ENCODE assay signal across 24 mouse cellular contexts in the genomic region with DNA sequence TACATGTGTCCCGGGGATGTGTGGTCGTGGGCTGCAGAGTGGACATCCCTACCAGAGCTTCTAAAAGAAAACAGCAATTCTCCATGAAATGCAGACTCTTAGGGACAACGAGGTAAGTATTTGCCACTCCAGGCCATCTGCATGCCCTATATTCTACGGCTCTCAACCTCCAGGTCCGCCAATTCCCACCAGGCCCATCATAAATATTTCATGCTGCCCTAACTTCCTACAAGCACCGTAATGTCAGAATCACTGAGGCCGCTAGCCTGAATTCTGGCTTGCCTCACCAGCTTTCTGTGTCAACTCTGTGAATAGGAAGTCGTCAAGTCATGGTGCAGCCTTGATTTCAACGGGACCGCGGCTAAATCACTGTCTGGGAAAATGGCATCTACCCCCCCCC.
A peak's percentile ranks its signal among the peaks of the same experiment; 100 is the strongest.
DNase-seq lines count a peak whose midpoint lies in the region; ATAC-seq and TF ChIP-seq lines count a peak whose summit lies in the region.
"Had no signal": no experiment of that assay in that cellular context is flagged by ENCODE, and none has a peak within 500 bp of the region (broad histone marks: within the 10 kb centered on the region; RNA-seq: fewer than 3 reads in every experiment).

No protein-coding gene starts in this region.

- no peak overlapping the region for H3K4me2 ChIP-seq in hindbrain, embryonic 11.5 days (replicated peaks; ENCODE audit: low read depth, low read length)
- H3K4me2 ChIP-seq in neural tube, embryonic 13.5 days = 0 out of 2 replicates have a peak overlapping the region, but pooled peaks have one; percentile 3
- H3K4me2 ChIP-seq: heart, embryonic 15.5 days had no signal

- no peak overlapping the region for H3K9ac ChIP-seq in hindbrain, embryonic 11.5 days (ENCODE audit: low read depth, low read length)
- H3K9ac ChIP-seq in neural tube, embryonic 13.5 days = no peak overlapping the region
- H3K9ac ChIP-seq: heart, embryonic 15.5 days; liver, postnatal 0 days had no signal

- no peak overlapping the region for H3K27ac ChIP-seq in hindbrain, embryonic 11.5 days (ENCODE audit: low read depth, low read length)
- peak overlapping the region; percentile 19; the same call in 1 of the 2 replicates for H3K27ac ChIP-seq in limb, embryonic 10.5 days
- no peak overlapping the region; the same call in 1 of the 2 replicates for H3K27ac ChIP-seq in neural tube, embryonic 13.5 days (replicated peaks)
- H3K27ac ChIP-seq: forebrain, embryonic 10.5 days; heart, embryonic 15.5 days; kidney, postnatal 0 days had no signal

- H3K36me3 ChIP-seq in hindbrain, embryonic 11.5 days (ENCODE audit: control insufficient read depth, insufficient read depth, low read length) = no peaks in the 10 kb centered on the region
- H3K36me3 ChIP-seq in limb, embryonic 10.5 days = no peaks in the 10 kb centered on the region
- H3K36me3 ChIP-seq in neural tube, embryonic 13.5 days = no peaks in the 10 kb centered on the region
- H3K36me3 ChIP-seq: forebrain, embryonic 10.5 days; heart, embryonic 15.5 days had no signal

- peak; percentile 40 for DNase-seq in brain, embryonic 14.5 days (ENCODE audit: low read depth)
- no peak for DNase-seq in hindbrain, embryonic 11.5 days (ENCODE audit: low spot score)
- DNase-seq in limb, embryonic 10.5 days (ENCODE audit: low spot score) = no peak
- DNase-seq in testis, postnatal 10 days (ENCODE audit: low spot score) = no peak
- DNase-seq in lung, postnatal 36 days = no peak
- DNase-seq in embryo, embryonic 9.5 days (ENCODE audit: extremely low spot score) = no peak
- DNase-seq: adrenal gland, postnatal 25 days; B cell, adult 2 months; cerebellum, adult 11-12 months; cerebellum, postnatal 25 days; embryo, embryonic 11 days; gastrocnemius, postnatal 14 days; heart, adult 18-20 months; kidney, adult 11 months; layer of hippocampus, postnatal 36 days; left cerebral cortex, postnatal 4 days; liver, postnatal 0 days; lung, postnatal 10 days; right cerebral cortex, postnatal 25 days had no signal

- H3K9me3 ChIP-seq in hindbrain, embryonic 11.5 days (ENCODE audit: control insufficient read depth, low read length) = no peaks in the 10 kb centered on the region
- no peaks in the 10 kb centered on the region for H3K9me3 ChIP-seq in limb, embryonic 10.5 days (replicated peaks)
- no peaks in the 10 kb centered on the region for H3K9me3 ChIP-seq in neural tube, embryonic 13.5 days
- H3K9me3 ChIP-seq: forebrain, embryonic 10.5 days; heart, embryonic 15.5 days had no signal

- no peaks in the 10 kb centered on the region for H3K4me1 ChIP-seq in hindbrain, embryonic 11.5 days (replicated peaks; ENCODE audit: control insufficient read depth, insufficient read depth, low read length)
- peaks cover 62% of the 10 kb centered on the region for H3K4me1 ChIP-seq in limb, embryonic 10.5 days
- peaks cover 30% of the 10 kb centered on the region for H3K4me1 ChIP-seq in neural tube, embryonic 13.5 days (replicated peaks)

- TF ChIP-seq POLR2A in brain, embryonic 14.5 days (IDR thresholded peaks at IDR 0.05; ENCODE audit: borderline replicate concordance, extremely low read depth, insufficient read depth, insufficient read length, poor library complexity, severe bottlenecking) = no peak

- H3K4me3 ChIP-seq in hindbrain, embryonic 11.5 days (ENCODE audit: low read depth, low read length) = no peak overlapping the region
- H3K4me3 ChIP-seq in limb, embryonic 10.5 days = no peak overlapping the region
- H3K4me3 ChIP-seq in neural tube, embryonic 13.5 days = no peak overlapping the region
- H3K4me3 ChIP-seq: forebrain, embryonic 10.5 days; heart, embryonic 15.5 days; myocyte had no signal

- ATAC-seq in hindbrain, embryonic 11.5 days (ENCODE audit: low FRiP score) = peak; percentile 30; the same call in 1 of the 2 replicates
- peak; percentile 7; the same call in 1 of the 2 replicates for ATAC-seq in neural tube, embryonic 13.5 days (ENCODE audit: low read depth)
- ATAC-seq: liver, postnatal 0 days had no signal

- no peak for TF ChIP-seq CTCF in brain, embryonic 14.5 days (IDR thresholded peaks at IDR 0.05; ENCODE audit: borderline replicate concordance, extremely low read depth, insufficient read depth, insufficient read length)

- no peaks in the 10 kb centered on the region for H3K27me3 ChIP-seq in hindbrain, embryonic 11.5 days (ENCODE audit: control insufficient read depth, insufficient read depth, low read length)
- no peaks in the 10 kb centered on the region for H3K27me3 ChIP-seq in limb, embryonic 10.5 days (ENCODE audit: low read depth, poor library complexity, severe bottlenecking)
- H3K27me3 ChIP-seq in neural tube, embryonic 13.5 days = no peaks in the 10 kb centered on the region
- H3K27me3 ChIP-seq: heart, embryonic 15.5 days had no signal

- WGBS in hindbrain, embryonic 11.5 days = 55% methylated on average over 11 of the region's 11 CpGs
- 84% methylated on average over 11 of the region's 11 CpGs for WGBS in limb, embryonic 10.5 days
- WGBS in neural tube, embryonic 13.5 days = 43% methylated on average over 11 of the region's 11 CpGs
